ENCODE assay signal across 14 mouse cellular contexts in the genomic region with DNA sequence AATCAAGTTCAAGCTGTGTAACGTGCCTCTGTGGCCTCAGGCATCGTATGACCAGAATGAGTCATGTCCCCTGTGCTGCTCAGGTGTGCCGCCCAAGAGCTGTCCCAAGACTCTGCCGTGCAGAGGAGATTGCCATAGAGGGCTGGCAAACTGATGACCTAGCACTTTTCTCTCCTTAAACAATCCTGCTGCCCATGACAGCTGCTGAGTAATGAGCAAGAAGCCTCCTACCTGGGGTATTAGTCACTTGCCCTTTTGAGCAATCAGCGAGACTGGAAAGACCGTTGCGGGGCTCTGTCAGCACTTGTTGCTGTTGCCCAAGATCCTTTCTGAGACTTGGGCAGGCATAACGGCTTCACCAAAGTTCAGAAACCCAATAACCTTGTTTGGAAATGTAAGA.
DNase-seq lines count a peak whose midpoint lies in the region; ATAC-seq and TF ChIP-seq lines count a peak whose summit lies in the region.
"Had no signal": no experiment of that assay in that cellular context is flagged by ENCODE, and none has a peak within 500 bp of the region (broad histone marks: within the 10 kb centered on the region; RNA-seq: fewer than 3 reads in every experiment).

No protein-coding gene starts in this region.

- DNase-seq in heart, adult 8-10 months (ENCODE audit: low spot score): no peak
- no peak for DNase-seq in thymus, postnatal 25 days
- DNase-seq in thymus, adult 2 months: no peak
- no peak for DNase-seq in layer of hippocampus, adult 9-10 months (ENCODE audit: low spot score)
- DNase-seq: gastrocnemius, postnatal 36 days; heart, postnatal 14 days; kidney, adult 18-20 months; retina, postnatal 1 day had no signal

- H3K27me3 ChIP-seq in heart, embryonic 12.5 days (replicated peaks): no peaks in the 10 kb centered on the region
- no peaks in the 10 kb centered on the region for H3K27me3 ChIP-seq in stomach, embryonic 15.5 days (replicated peaks)
- no peaks in the 10 kb centered on the region for H3K27me3 ChIP-seq in thymus, adult 2 months (ENCODE audit: control insufficient read depth, insufficient read depth, low read length)

- TF ChIP-seq POLR2A in thymus, adult 2 months (IDR thresholded peaks at IDR 0.05; ENCODE audit: control insufficient read depth, extremely low read depth, insufficient read depth, low read length, poor library complexity): no peak

- no peak for TF ChIP-seq CTCF in thymus, adult 2 months (IDR thresholded peaks at IDR 0.05; ENCODE audit: borderline replicate concordance, control insufficient read depth, extremely low read depth, insufficient read depth, low read length, poor library complexity)

- H3K4me2 ChIP-seq in heart, embryonic 12.5 days: no peak overlapping the region
- no peak overlapping the region for H3K4me2 ChIP-seq in stomach, embryonic 15.5 days

- WGBS in heart, embryonic 12.5 days: 74% methylated on average over 8 of the region's 8 CpGs
- whole genome bisulfite sequencing in stomach, embryonic 15.5 days: 73% methylated on average over 8 of the region's 8 CpGs
- WGBS in thymus, adult 2 months: 97% methylated on average over 8 of the region's 8 CpGs

- no peaks in the 10 kb centered on the region for H3K9me3 ChIP-seq in heart, embryonic 12.5 days (replicated peaks)
- H3K9me3 ChIP-seq in stomach, embryonic 15.5 days: no peaks in the 10 kb centered on the region

- H3K36me3 ChIP-seq in heart, embryonic 12.5 days: peaks cover 10% of the 10 kb centered on the region
- H3K36me3 ChIP-seq in stomach, embryonic 15.5 days: no peaks in the 10 kb centered on the region
- H3K36me3 ChIP-seq in thymus, adult 2 months (ENCODE audit: control insufficient read depth, insufficient read depth, low read length): peaks cover 15% of the 10 kb centered on the region

- no peak for ATAC-seq in heart, embryonic 12.5 days (ENCODE audit: insufficient number of reproducible peaks, low FRiP score)
- peak; percentile 59 for ATAC-seq in CD4-positive, CD25-positive, alpha-beta regulatory T cell, adult 4 months
- peak; percentile 55 to 76; a peak in 2 of 4 replicates for ATAC-seq in hematopoietic stem cell, adult 5-6 weeks (replicated peaks in 1 of 2; ENCODE audit: insufficient read depth in 1 of 2, low FRiP score in 2 of 2, low TSS enrichment in 1 of 2, low read depth in 1 of 2, poor library complexity in 2 of 2, severe bottlenecking in 2 of 2)
- peak; percentile 56; the same call in 1 of the 2 replicates for ATAC-seq in stomach, embryonic 15.5 days (ENCODE audit: insufficient read depth, low FRiP score, low read depth)
- ATAC-seq: activated CD4-positive, CD25-positive, alpha-beta regulatory T cell, adult 4 months had no signal

- no peak overlapping the region for H3K27ac ChIP-seq in heart, embryonic 12.5 days (ENCODE audit: poor library complexity, severe bottlenecking)
- H3K27ac ChIP-seq in stomach, embryonic 15.5 days: no peak overlapping the region
- H3K27ac ChIP-seq in thymus, adult 2 months (ENCODE audit: control insufficient read depth, insufficient read depth, low read length): no peak overlapping the region

- no peak overlapping the region for H3K4me3 ChIP-seq in heart, embryonic 12.5 days
- no peak overlapping the region for H3K4me3 ChIP-seq in stomach, embryonic 15.5 days (replicated peaks)
- no peak overlapping the region for H3K4me3 ChIP-seq in thymus, adult 2 months (ENCODE audit: control insufficient read depth, insufficient read depth, low read length)
- H3K4me3 ChIP-seq: erythroblast, embryonic 14.5 days had no signal

- 0 out of 2 replicates have a peak overlapping the region, but pooled peaks have one; percentile 20 for H3K9ac ChIP-seq in heart, embryonic 12.5 days
- no peak overlapping the region for H3K9ac ChIP-seq in stomach, embryonic 15.5 days

- peaks cover 47% of the 10 kb centered on the region for H3K4me1 ChIP-seq in heart, embryonic 12.5 days (replicated peaks)
- H3K4me1 ChIP-seq in stomach, embryonic 15.5 days: no peaks in the 10 kb centered on the region
- H3K4me1 ChIP-seq in thymus, adult 2 months (replicated peaks; ENCODE audit: control insufficient read depth, insufficient read depth, low read length): no peaks in the 10 kb centered on the region
